Mouse (Mus musculus): Measurements from ENCODE around the gene Clpb.

Clpb gene

GRCm38 (mm10) chr7:101821571-101822501 lies 158.4 kb downstream of the Clpb start:
- peak; percentile 16 to 24 for DNase-seq (ENCODE audit: low spot score in 2 of 2)

DNA sequence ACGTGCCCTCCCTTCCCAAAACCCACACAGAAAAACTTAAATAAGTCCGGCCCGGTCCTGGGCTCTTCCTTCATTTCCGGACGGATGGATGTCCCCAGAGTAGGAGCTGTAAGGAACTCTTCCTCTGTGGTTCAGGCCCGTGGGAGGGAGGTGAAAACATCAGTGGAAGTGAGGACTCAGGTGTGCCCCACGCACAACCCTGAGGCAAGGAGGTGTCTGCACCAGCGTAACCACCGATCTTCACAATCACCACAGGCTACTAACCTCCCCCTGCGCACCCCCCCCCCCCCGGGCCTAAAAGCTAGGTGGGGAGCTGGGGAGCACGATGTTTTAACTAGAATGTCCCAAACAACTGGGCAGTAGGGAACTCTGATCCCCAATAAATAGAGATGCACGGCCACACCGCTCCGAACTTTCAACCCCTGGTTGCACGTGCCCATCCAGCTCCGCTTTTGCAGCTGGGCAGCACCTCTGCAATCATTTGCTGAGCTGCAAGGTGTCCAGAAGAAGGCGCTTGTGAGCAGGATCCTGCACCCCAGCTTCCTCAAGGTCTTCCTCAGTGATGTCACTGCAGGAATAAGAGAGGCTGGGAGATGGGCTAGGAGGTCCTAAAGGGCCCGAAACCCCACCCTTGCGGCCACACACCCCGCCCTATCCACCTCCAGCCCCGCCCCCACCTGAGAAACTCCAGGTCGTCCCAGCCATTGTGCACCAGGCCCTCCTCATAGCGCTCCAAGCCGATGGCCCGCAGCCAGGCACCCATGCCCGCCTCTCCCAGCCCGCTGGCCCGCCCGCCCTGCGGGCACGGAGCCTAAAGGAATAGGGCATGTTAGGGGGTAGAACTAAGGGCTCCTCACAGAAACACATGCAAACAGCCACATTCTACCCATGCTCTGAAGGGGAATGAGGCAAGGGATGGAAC lies 159.7 kb downstream of the Clpb start:
- no peak for DNase-seq (ENCODE audit: low spot score in 2 of 2)

GRCm38 (mm10) chr7:101823758-101824630 lies 160.6 kb downstream of the Clpb start:
- DNase-seq (ENCODE audit: low spot score in 2 of 2): no peak

DNA sequence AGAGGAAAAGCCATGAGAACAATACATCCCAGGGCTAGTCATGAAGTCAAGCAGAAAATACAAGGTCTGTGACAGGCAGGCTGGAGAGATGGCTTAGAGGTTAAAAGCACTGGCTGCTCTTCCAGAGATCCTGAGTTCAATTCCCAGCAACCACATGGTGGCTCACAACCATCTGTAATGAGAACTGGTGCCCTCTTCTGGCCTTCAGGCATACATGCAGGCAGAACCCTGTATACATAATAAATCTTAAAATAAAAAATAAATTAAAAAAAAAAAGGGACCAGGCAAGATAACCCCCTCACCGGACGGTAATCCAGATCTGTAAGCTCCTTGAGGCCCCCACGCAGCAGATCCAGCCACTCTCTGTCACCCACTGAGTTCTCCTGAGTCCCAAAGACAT lies 166.9 kb downstream of the Clpb start:
- no peak for DNase-seq (ENCODE audit: low spot score in 2 of 2)

GRCm38 (mm10) chr7:101831437-101831836 lies 168.0 kb downstream of the Clpb start:
- DNase-seq (ENCODE audit: low spot score in 2 of 2): no peak

DNA sequence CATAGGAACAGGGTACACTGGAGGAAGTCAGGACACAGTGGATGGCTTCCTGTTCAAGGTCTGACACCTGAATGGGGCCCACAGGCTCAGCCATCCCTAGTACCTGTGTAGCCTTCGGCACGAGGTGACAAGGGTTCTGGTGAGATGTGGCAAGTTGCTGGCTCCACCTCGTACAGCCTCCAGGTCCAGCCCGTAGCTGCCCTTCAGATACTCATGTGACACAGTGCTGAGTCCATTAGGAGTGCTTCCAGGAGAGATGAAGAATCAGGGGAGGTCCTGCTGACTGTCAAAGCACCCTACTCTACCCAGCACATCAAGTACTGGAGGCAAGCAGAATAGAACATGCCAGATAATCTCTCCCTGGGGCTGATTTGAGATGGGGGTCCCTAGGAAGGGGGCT lies 168.9 kb downstream of the Clpb start:
- no peak for DNase-seq (ENCODE audit: low spot score in 2 of 2)

DNA sequence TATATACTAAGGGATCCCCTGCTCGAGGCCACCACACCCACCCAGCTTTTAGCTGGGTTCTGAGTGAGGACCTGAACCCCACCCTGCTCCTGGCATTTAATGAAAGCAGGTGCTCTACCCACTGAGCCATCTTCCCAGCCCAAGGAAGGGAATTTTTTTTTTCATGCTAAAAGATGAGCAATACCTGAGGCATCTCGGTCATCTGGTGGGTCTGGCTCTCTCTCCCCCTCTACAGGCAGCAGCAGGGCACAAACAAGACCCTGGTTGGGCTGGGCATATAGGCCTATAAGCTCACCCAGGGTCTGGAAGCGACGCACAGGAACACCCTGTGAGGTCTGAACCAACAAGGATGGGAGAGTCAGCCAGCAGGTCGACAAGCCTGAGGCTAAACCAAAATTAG lies 169.9 kb downstream of the Clpb start:
- DNase-seq (ENCODE audit: low spot score in 2 of 2): no peak

- DNase-seq (ENCODE audit: low spot score in 2 of 2): no peak
These were observed 170.6 kb downstream of the Clpb start for GRCm38 (mm10) chr7:101833916-101834584.

GRCm38 (mm10) chr7:101834903-101835302 lies 171.5 kb downstream of the Clpb start:
- DNase-seq (ENCODE audit: low spot score in 2 of 2): no peak

GRCm38 (mm10) chr7:101835457-101836109 lies 172.2 kb downstream of the Clpb start:
- DNase-seq (ENCODE audit: low spot score in 2 of 2): no peak

DNA sequence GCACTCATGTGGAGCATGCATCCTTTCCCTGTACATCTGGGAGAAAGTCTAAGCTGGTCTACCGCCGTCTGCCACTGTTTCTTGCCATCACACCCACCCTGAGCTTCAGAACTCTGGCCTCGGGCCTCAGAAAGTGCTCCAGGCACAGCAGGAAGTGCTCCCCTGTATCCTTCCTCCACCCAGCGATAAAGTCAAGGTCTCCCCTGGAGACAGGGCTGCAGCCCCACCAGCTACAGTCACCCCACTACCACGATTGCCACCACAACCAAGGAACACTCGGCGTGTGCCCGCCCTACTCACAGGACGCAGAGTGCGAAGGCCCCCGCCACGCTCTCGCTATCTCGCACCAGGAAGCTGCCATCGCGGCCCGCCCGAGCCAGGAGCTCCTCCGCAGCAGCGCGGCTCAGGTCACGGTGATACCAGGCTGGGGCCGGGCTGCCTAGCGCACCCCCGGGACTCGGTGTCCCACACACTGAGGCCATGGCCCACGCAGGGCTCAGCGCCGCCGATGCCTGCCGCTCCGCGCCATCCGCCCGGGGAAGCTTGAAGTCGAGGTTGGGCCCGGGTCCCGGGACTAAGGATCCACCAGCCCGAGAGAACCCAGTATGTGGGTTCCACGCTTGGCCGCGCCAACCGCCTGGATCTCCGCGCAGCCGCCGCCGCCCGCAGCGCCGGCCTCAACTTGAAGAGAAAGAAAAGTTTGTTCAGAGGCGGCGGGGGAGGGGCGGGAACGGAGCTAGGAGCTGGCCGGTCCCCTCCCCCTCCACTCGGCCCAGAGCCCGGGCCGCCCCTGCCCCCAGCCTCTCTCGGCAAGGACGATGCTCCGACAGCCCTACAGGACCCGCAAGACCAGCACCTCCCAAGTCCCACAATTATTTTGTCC lies 173.1 kb downstream of the Clpb start:
- DNase-seq (ENCODE audit: low spot score in 2 of 2): peak; percentile 36 to 51

- peak in 1 of 2 experiments; percentile 18 for DNase-seq (ENCODE audit: low spot score in 2 of 2)
These were observed 173.7 kb downstream of the Clpb start for GRCm38 (mm10) chr7:101837154-101837605.

DNA sequence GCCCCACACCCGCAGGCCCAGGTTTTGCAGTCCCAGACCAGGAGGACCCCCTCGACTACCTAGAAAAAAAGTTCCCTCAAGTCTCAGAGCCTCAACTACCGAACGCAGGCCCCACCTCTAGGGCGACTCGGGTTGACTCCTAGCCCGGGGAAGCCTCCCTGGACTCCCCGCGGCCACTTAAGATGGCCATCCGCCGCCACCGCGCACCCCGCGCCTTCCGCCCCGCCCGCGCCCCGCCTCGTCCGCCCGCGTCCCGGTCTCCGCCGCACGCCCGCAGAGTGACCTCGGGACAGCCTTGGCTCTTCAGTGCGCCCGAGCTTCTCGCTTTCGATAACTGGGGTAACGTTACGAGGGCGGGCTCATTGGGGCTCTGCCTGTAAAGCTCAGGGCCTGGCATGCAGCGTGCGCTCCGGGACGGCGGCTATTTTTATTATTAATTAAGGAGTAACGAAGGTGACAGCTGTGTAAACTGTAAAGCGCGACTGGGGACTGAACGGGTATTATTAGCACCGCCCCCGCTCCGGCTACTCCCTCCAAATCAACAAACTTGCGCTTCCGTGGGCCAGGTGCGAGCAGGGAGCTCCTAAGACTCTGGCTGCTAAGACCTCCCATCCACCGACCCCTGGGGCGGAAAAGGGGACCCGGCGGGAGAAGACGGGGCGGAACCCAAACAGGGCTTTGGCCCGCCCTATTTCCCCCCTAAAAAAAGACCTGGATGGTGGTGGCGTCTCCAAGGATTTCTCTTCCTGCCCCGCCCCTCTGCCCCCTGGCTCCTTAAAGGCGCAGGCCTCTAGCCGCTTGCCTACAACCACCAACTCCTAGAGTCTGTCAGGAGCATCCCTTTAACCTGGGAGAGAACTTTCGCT lies 174.4 kb downstream of the Clpb start, which contains the start of gene Inppl1:
Gene Inppl1, minus strand, starts transcription at position 624 of the 866 bp plus-strand sequence.
- peak; percentile 17 to 31 for DNase-seq (ENCODE audit: low spot score in 2 of 2)

DNA sequence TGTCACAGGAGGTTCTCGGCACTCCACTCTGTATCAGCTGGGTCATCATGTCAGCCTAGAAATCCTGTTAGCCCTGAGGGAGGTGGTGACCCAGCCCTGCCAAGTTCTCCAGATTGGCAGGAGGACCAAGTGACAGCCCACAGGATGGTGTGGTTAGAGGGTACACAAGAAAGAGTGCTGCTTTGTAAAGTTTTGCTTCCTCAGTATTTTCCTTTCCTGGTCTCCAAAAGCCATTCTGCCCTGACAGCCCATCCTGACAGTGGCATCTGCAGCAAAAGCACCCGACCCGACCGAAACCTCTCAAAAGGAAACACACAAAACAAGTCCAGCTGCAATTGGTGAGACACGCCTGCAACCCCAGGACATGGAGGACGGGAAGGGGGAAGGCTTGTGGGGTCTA lies 180.8 kb downstream of the Clpb start:
- no peak for DNase-seq (ENCODE audit: low spot score in 2 of 2)
